In genomic region chr19:12011560-12012556, GRCm38 (mm10) we compare ENCODE assay signal across 8 mouse cellular contexts. TPM values are rescaled to one million over a fixed set of nuclear protein-coding genes. Genes with fewer than 3 reads are reported as not detected.
DNase-seq lines count a peak whose midpoint lies in the region; TF ChIP-seq lines count a peak whose summit lies in the region.

No protein-coding gene starts in this region.

- TF ChIP-seq POLR2A in cortical plate, adult 2 months (IDR thresholded peaks at IDR 0.05; ENCODE audit: extremely low read depth, insufficient read depth, low read length), result no peak

- no peaks in the 10 kb centered on the region for H3K79me2 ChIP-seq in macrophage (ENCODE audit: inconsistent target)

- WGBS in macrophage (ENCODE audit: missing documents), result 0% methylated on average over 49 of the region's 49 CpGs

- peak overlapping the region; percentile 77 for H3K4me3 ChIP-seq in cortical plate, adult 2 months (ENCODE audit: insufficient read depth, low read length)
- peak overlapping the region; percentile 71 for H3K4me3 ChIP-seq in left cerebral cortex, adult 2 months
- peak overlapping the region; percentile 46 for H3K4me3 ChIP-seq in macrophage (ENCODE audit: inconsistent target)

- H3K36me3 ChIP-seq in macrophage (ENCODE audit: inconsistent target), result no peaks in the 10 kb centered on the region

- 0 out of 2 replicates have a peak, but pooled peaks cover 2% of the 10 kb centered on the region for H3K4me1 ChIP-seq in cortical plate, adult 2 months (ENCODE audit: control insufficient read depth, insufficient read depth, low read length)

- intact Hi-C loops in left cerebral cortex, adult 2 months (cut with DNase I), result loop anchor here (2.0 to 10.0 kb wide), 8 partner anchors 90 to 783 kb away; partner anchors contain the start of genes Olfr1427, Patl1 and Stx3

- no peak overlapping the region for H3K27ac ChIP-seq in cortical plate, adult 2 months (ENCODE audit: insufficient read depth, low read length)
- H3K27ac ChIP-seq in left cerebral cortex, adult 2 months, result peak overlapping the region; percentile 90
- peak overlapping the region; percentile 92 for H3K27ac ChIP-seq in macrophage

- DNase-seq in adipocyte (ENCODE audit: low spot score), result peak; percentile 95
- peak; percentile 87 for DNase-seq in gastrocnemius, adult 8-10 months (ENCODE audit: low spot score in 2 of 2)
- peak; percentile 99 for DNase-seq in hindlimb bud, embryonic 11.5 days (ENCODE audit: extremely low spot score, low read depth, low spot score)
- peak; percentile 88 to 89 for DNase-seq in left cerebral cortex, adult 2 months (ENCODE audit: extremely low spot score in 1 of 2, low spot score in 2 of 2)
- DNase-seq in retina, postnatal 7 days (ENCODE audit: low read depth, low spot score), result peak; percentile 83
- DNase-seq in urinary bladder, adult 18-20 months (ENCODE audit: low spot score in 2 of 2), result peak; percentile 77 to 81

- peak; percentile 43 for TF ChIP-seq CTCF in cortical plate, adult 2 months (IDR thresholded peaks at IDR 0.05; ENCODE audit: extremely low read depth, insufficient read depth, low read length)
- peak; percentile 67 for TF ChIP-seq CTCF in left cerebral cortex, adult 2 months (IDR thresholded peaks at IDR 0.05)

RNA-seq across cellular contexts. Expression of gene Olfr1423, which starts 29.3 kb away (rescaled TPM):
- not detected in 2 replicates for polyA plus RNA-seq in cortical plate, adult 2 months (2012; rRNA removed)
- total RNA-seq in gastrocnemius, adult 8-10 months (2022), result not detected
- not detected for total RNA-seq in left cerebral cortex, adult 2 months (2021)
- not detected for total RNA-seq in macrophage (2018; cell fraction: chromatin; rRNA removed)
- not detected for total RNA-seq in macrophage (2018; cell fraction: cytosol; rRNA removed)
- total RNA-seq in macrophage (2018; cell fraction: nucleus; rRNA removed), result not detected
- not detected in 3 replicates for polyA plus RNA-seq in macrophage (2018)

RNA-seq across cellular contexts. Expression of gene Osbp, which starts 46.1 kb away (rescaled TPM):
- 36.0 and 37.1 TPM in 2 replicates for polyA plus RNA-seq in cortical plate, adult 2 months (2012; rRNA removed)
- 10 to 100 TPM; 56.3 to 63.9 (median 59.4) TPM for total RNA-seq in gastrocnemius, adult 8-10 months (2022)
- total RNA-seq in left cerebral cortex, adult 2 months (2021), result 10 to 100 TPM; 55.6 to 57.0 TPM
- 10 to 100 TPM; 11.5 to 33.6 (median 23.9) TPM for total RNA-seq in macrophage (2018; cell fraction: chromatin; rRNA removed)
- 10 to 100 TPM; 24.6 to 46.9 (median 36.0) TPM for total RNA-seq in macrophage (2018; cell fraction: cytosol; rRNA removed)
- 10 to 100 TPM; 16.3 to 53.2 (median 36.8) TPM for total RNA-seq in macrophage (2018; cell fraction: nucleus; rRNA removed)
- 27.8 to 35.2 TPM (median 29.0 TPM) in 3 replicates for polyA plus RNA-seq in macrophage (2018)

RNA-seq across cellular contexts. Expression of gene Olfr1424, which starts 50.6 kb away (rescaled TPM):
- polyA plus RNA-seq in cortical plate, adult 2 months (2012; rRNA removed), result not detected in 2 replicates
- total RNA-seq in gastrocnemius, adult 8-10 months (2022), result not detected
- not detected for total RNA-seq in left cerebral cortex, adult 2 months (2021)
- total RNA-seq in macrophage (2018; cell fraction: chromatin; rRNA removed), result not detected
- total RNA-seq in macrophage (2018; cell fraction: cytosol; rRNA removed), result not detected
- not detected for total RNA-seq in macrophage (2018; cell fraction: nucleus; rRNA removed)
- polyA plus RNA-seq in macrophage (2018), result not detected in 3 replicates
